8 mouse cellular contexts compared by ENCODE assay signal in the genomic region with DNA sequence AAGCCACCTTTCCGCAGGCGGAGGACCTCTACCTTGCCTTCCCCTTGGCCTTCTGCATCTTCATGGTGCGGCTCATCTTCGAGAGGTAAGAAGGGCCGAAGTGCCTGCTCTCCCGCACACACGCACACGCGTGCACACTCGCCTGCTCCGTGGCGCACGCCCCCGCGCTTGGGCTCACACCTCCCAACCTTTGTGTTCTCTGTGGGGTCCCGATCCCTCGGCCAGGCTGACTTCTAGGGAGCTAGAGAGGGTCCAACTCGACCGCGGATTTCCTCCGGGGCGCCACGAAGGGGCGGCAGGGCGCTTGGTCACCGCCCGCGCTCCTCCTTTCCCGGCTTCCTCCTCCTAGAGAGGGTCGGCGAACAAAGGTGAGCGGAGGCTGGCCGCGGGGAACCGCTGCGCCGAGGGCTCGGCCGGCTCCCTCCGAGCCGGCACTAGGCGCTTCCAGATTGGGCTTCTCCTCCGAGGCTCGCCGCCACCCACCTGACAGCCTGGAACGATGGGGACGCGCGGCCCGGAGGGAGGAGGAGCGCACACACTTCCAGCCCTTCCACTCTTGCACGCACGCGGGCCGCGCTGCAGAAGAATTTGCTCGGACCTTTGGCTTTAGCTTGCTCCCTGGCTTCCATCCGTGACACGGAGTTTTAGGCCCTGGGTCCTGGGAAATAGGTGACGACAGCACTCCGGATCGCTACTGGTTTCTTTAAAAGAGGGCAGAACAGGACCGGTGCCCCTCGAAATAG. TPM values are rescaled to one million over a fixed set of nuclear protein-coding genes. Genes with fewer than 3 reads are reported as not detected.
DNase-seq lines count a peak whose midpoint lies in the region; ATAC-seq and TF ChIP-seq lines count a peak whose summit lies in the region.

No protein-coding gene starts in this region.

- peak overlapping the region; percentile 86 for H3K27ac ChIP-seq in forebrain, embryonic 12.5 days
- H3K27ac ChIP-seq in heart, postnatal 0 days (ENCODE audit: low read depth): peak overlapping the region; percentile 82
- H3K27ac ChIP-seq in olfactory bulb, adult 2 months (ENCODE audit: insufficient read depth, low read depth, low read length): peak overlapping the region; percentile 25

- peak; percentile 77 for DNase-seq in brain, adult 2 months (ENCODE audit: low read depth, low spot score)
- peak; percentile 46 for DNase-seq in heart, postnatal 0 days (ENCODE audit: low spot score)
- DNase-seq in kidney, postnatal 25 days: peak; percentile 63 to 80
- DNase-seq in lung, adult 2 months: peak; percentile 54
- peak; percentile 54 to 63 for DNase-seq in thymus, postnatal 36 days

- peak overlapping the region; percentile 91 for H3K9ac ChIP-seq in forebrain, embryonic 12.5 days
- H3K9ac ChIP-seq in heart, postnatal 0 days (replicated peaks; ENCODE audit: low read depth, low read length): peak overlapping the region; percentile 74

- TF ChIP-seq POLR2A in lung, adult 2 months (IDR thresholded peaks at IDR 0.05; ENCODE audit: borderline replicate concordance, extremely low read depth, low read depth, low read length): no peak
- no peak for TF ChIP-seq POLR2A in olfactory bulb, adult 2 months (IDR thresholded peaks at IDR 0.05; ENCODE audit: insufficient read depth, low read depth, low read length)

- peaks cover 17% of the 10 kb centered on the region for H3K4me1 ChIP-seq in forebrain, embryonic 12.5 days
- H3K4me1 ChIP-seq in heart, postnatal 0 days (ENCODE audit: control insufficient read depth, insufficient read depth): peaks cover 15% of the 10 kb centered on the region
- H3K4me1 ChIP-seq in lung, adult 2 months (ENCODE audit: control insufficient read depth, insufficient read depth, low read length): peaks cover 5% of the 10 kb centered on the region; the same call in 1 of the 2 replicates
- peaks cover 3% of the 10 kb centered on the region; the same call in 1 of the 2 replicates for H3K4me1 ChIP-seq in olfactory bulb, adult 2 months (ENCODE audit: control insufficient read depth, insufficient read depth, low read length)

- H3K9me3 ChIP-seq in forebrain, embryonic 12.5 days: no peaks in the 10 kb centered on the region
- no peaks in the 10 kb centered on the region for H3K9me3 ChIP-seq in heart, postnatal 0 days (replicated peaks; ENCODE audit: control insufficient read depth, low read length)

- peak; percentile 22 for ATAC-seq in CD4-positive, CD25-positive, alpha-beta regulatory T cell, adult 4 months
- ATAC-seq in forebrain, embryonic 12.5 days (ENCODE audit: low FRiP score): peak; percentile 68
- peak; percentile 47 for ATAC-seq in heart, postnatal 0 days (ENCODE audit: insufficient read depth, low read depth)

- peak overlapping the region; percentile 82 for H3K4me2 ChIP-seq in forebrain, embryonic 12.5 days
- H3K4me2 ChIP-seq in heart, postnatal 0 days (ENCODE audit: low read depth, low read length): peak overlapping the region; percentile 100

- TF ChIP-seq CTCF in heart, postnatal 0 days (IDR thresholded peaks at IDR 0.05; ENCODE audit: low read depth): no peak
- no peak for TF ChIP-seq CTCF in lung, adult 2 months (IDR thresholded peaks at IDR 0.05; ENCODE audit: insufficient read depth, low read length)
- no peak for TF ChIP-seq CTCF in olfactory bulb, adult 2 months (IDR thresholded peaks at IDR 0.05; ENCODE audit: insufficient read depth, low read depth, low read length)

- H3K36me3 ChIP-seq in forebrain, embryonic 12.5 days (replicated peaks): no peaks in the 10 kb centered on the region
- H3K36me3 ChIP-seq in heart, postnatal 0 days (replicated peaks; ENCODE audit: control insufficient read depth, insufficient read depth, low read length): no peaks in the 10 kb centered on the region

- no peak for TF ChIP-seq EP300 in heart, postnatal 0 days (IDR thresholded peaks at IDR 0.05; ENCODE audit: low read depth)

- H3K27me3 ChIP-seq in forebrain, embryonic 12.5 days: peaks cover 11% of the 10 kb centered on the region; the same call in 1 of the 2 replicates
- H3K27me3 ChIP-seq in heart, postnatal 0 days (ENCODE audit: control insufficient read depth, insufficient read depth, low read length): no peaks in the 10 kb centered on the region

- 1% methylated on average over 64 of the region's 64 CpGs for WGBS in forebrain, embryonic 12.5 days
- 1% methylated on average over 64 of the region's 64 CpGs for WGBS in heart, postnatal 0 days
- under 1% methylated on average over 64 of the region's 64 CpGs for whole genome bisulfite sequencing in lung, adult 2 months
- under 1% methylated on average over 64 of the region's 64 CpGs for WGBS in olfactory bulb, adult 2 months

- peak overlapping the region; percentile 81 for H3K4me3 ChIP-seq in forebrain, embryonic 12.5 days (replicated peaks)
- H3K4me3 ChIP-seq in heart, postnatal 0 days (ENCODE audit: low read depth, low read length): peak overlapping the region; percentile 96
- H3K4me3 ChIP-seq in lung, adult 2 months (replicated peaks; ENCODE audit: extremely low read depth, low read depth, low read length): peak overlapping the region; percentile 96
- H3K4me3 ChIP-seq in olfactory bulb, adult 2 months (ENCODE audit: insufficient read depth, low read depth, low read length): peak overlapping the region; percentile 68

RNA-seq across cellular contexts. Expression of a gene that starts 0.7 kb away (rescaled TPM):
- polyA plus RNA-seq in CD4-positive, CD25-positive, alpha-beta regulatory T cell, adult 4 months (2017; shearing (Covaris generic)): 1 to 10 TPM; 4.6 to 4.8 TPM
- 34.8 and 38.3 TPM in 2 replicates for polyA plus RNA-seq in forebrain, embryonic 12.5 days (2016; fragmentation: Nextera tagmentation; extraction: Ambion mirVana)
- total RNA-seq in heart, postnatal 0 days (2014; rRNA removed; ENCODE audit: low replicate concordance): 16.2 and 36.0 TPM in 2 replicates
- 8.5 and 10.0 TPM in 2 replicates for polyA plus RNA-seq in heart, postnatal 0 days (2015; fragmentation: Nextera tagmentation; extraction: Ambion mirVana)
- 10.7 and 16.2 TPM in 2 replicates for polyA plus RNA-seq in lung, adult 2 months (2012; rRNA removed)
- polyA plus RNA-seq in olfactory bulb, adult 2 months (2012; ENCODE audit: insufficient read depth, insufficient read length, low replicate concordance, missing spikeins): not detected in 2 replicates

Comparison
In these comparisons a context has a peak if more than half of its experiments do, and no peak if none do; other contexts are left out.
1. Peak in every context shown above with its lines: DNase-seq, ATAC-seq, H3K4me3 ChIP-seq and H3K27ac ChIP-seq.
2. H3K27ac ChIP-seq: peak in every context shown above with its lines; median percentile 86 in forebrain, embryonic 12.5 days; 82 in heart, postnatal 0 days; 25 in olfactory bulb, adult 2 months.